14 mouse cellular contexts compared by ENCODE assay signal in genomic region chr10:120752454-120752853, GRCm38 (mm10).
"Had no signal": no experiment of that assay in that cellular context is flagged by ENCODE, and none has a peak within 500 bp of the region (broad histone marks: within the 10 kb centered on the region; RNA-seq: fewer than 3 reads in every experiment).

No protein-coding gene starts in this region.

- H3K4me1 ChIP-seq: liver, embryonic 13.5 days; midbrain, embryonic 13.5 days; neural tube, embryonic 13.5 days had no signal

- DNase-seq: liver, embryonic 13.5 days; lung, adult 2 months; retina, postnatal 1 day; right cerebral cortex, postnatal 25 days; spleen, adult 18-20 months; thymus, postnatal 25 days had no signal

- H3K27me3 ChIP-seq: kidney, embryonic 15.5 days; limb, embryonic 13.5 days; liver, embryonic 13.5 days; stomach, embryonic 15.5 days had no signal

- ATAC-seq: midbrain, embryonic 13.5 days; midbrain, embryonic 16.5 days had no signal

- H3K36me3 ChIP-seq: kidney, embryonic 15.5 days; limb, embryonic 13.5 days; liver, embryonic 13.5 days; midbrain, embryonic 10.5 days; midbrain, embryonic 13.5 days; neural tube, embryonic 13.5 days; stomach, embryonic 15.5 days had no signal

- H3K9ac ChIP-seq: kidney, embryonic 15.5 days; limb, embryonic 13.5 days; liver, embryonic 13.5 days; midbrain, embryonic 13.5 days; neural tube, embryonic 13.5 days; stomach, embryonic 15.5 days had no signal

- H3K27ac ChIP-seq: liver, embryonic 13.5 days; midbrain, embryonic 10.5 days; midbrain, embryonic 13.5 days; neural tube, embryonic 13.5 days had no signal

- H3K4me2 ChIP-seq: kidney, embryonic 15.5 days; liver, embryonic 13.5 days; midbrain, embryonic 13.5 days; neural tube, embryonic 13.5 days; stomach, embryonic 15.5 days had no signal

- H3K4me3 ChIP-seq: kidney, embryonic 15.5 days; limb, embryonic 13.5 days; liver, embryonic 13.5 days; midbrain, embryonic 10.5 days; midbrain, embryonic 13.5 days; myocyte; neural tube, embryonic 13.5 days; stomach, embryonic 15.5 days had no signal

- H3K9me3 ChIP-seq: liver, embryonic 13.5 days; midbrain, embryonic 13.5 days; neural tube, embryonic 13.5 days; stomach, embryonic 15.5 days had no signal
